Mouse (Mus musculus): Measurements from ENCODE around the gene Osbpl2. TPM values are rescaled to one million over a fixed set of nuclear protein-coding genes. Genes with fewer than 3 reads are reported as not detected.

Gene Osbpl2
- polyA plus RNA-seq (2015; fragmentation: Nextera tagmentation; extraction: Ambion mirVana) = 30.3 and 32.1 TPM in 2 replicates

GRCm38 (mm10) chr2:180118661-180119438 lies at the start of gene Osbpl2:
Gene Osbpl2, plus strand, starts transcription at chr2:180119306.
- Histone ChIP-seq H3K4me2 (peak within 1 kb of the TSS; percentile 94), H3K9me3 (replicated peaks) (no peaks in the 10 kb centered on the region), H3K4me3 (replicated peaks) (peak within 1 kb of the TSS; percentile 97), H3K27me3 (peaks cover 9% of the 10 kb centered on the region; the same call in 1 of the 2 replicates), H3K4me1 (peaks cover 50% of the 10 kb centered on the region), H3K9ac (peak within 1 kb of the TSS; percentile 85), H3K27ac (peak within 1 kb of the TSS; percentile 75), H3K36me3 (peaks cover 11% of the 10 kb centered on the region)
- peak; percentile 99 for ATAC-seq (replicated peaks; ENCODE audit: low FRiP score)
- WGBS = under 1% methylated on average over 55 of the region's 55 CpGs

GRCm38 (mm10) chr2:180069770-180070480 lies 49.2 kb upstream of the Osbpl2 start:
- no peaks in the 10 kb centered on the region for H3K9me3 ChIP-seq (replicated peaks)
- H3K27me3 ChIP-seq = no peaks in the 10 kb centered on the region
- peak overlapping the region; percentile 64 for H3K9ac ChIP-seq
- peak overlapping the region; percentile 84 for H3K4me3 ChIP-seq (replicated peaks)
- ATAC-seq (replicated peaks; ENCODE audit: low FRiP score) = no peak; the same call in 1 of the 2 replicates
- peaks cover 11% of the 10 kb centered on the region for H3K4me1 ChIP-seq
- peak overlapping the region; percentile 83 for H3K27ac ChIP-seq
- H3K36me3 ChIP-seq = peaks cover 29% of the 10 kb centered on the region
- H3K4me2 ChIP-seq = peak overlapping the region; percentile 77
- WGBS = 32% methylated on average over 20 of the region's 20 CpGs

- Histone ChIP-seq H3K27me3 (no peaks in the 10 kb centered on the region), H3K9ac (peak within 1 kb of the TSS; percentile 64), H3K4me1 (peaks cover 11% of the 10 kb centered on the region), H3K27ac (peak within 1 kb of the TSS; percentile 83), H3K9me3 (replicated peaks) (no peaks in the 10 kb centered on the region), H3K4me3 (replicated peaks) (peak within 1 kb of the TSS; percentile 84), H3K36me3 (peaks cover 24% of the 10 kb centered on the region), H3K4me2 (peak within 1 kb of the TSS; percentile 77)
- ATAC-seq (replicated peaks; ENCODE audit: low FRiP score) = peak; percentile 97
- WGBS = 5% methylated on average over 58 of the region's 58 CpGs
Measured at GRCm38 (mm10) chr2:180070481-180071453, 48.3 kb upstream of the Osbpl2 start, which contains the start of gene Mtg2. Gene Mtg2, plus strand, starts transcription at chr2:180070588.

GRCm38 (mm10) chr2:180071671-180072070 lies 47.4 kb upstream of the Osbpl2 start:
- WGBS = 82% methylated on average over 2 of the region's 2 CpGs
- H3K9ac ChIP-seq = no peak overlapping the region
- no peak overlapping the region for H3K4me3 ChIP-seq (replicated peaks)
- H3K4me2 ChIP-seq = no peak overlapping the region
- H3K27me3 ChIP-seq = no peaks in the 10 kb centered on the region
- ATAC-seq (replicated peaks; ENCODE audit: low FRiP score) = no peak
- no peak overlapping the region for H3K27ac ChIP-seq
- H3K4me1 ChIP-seq = peaks cover 11% of the 10 kb centered on the region
- no peaks in the 10 kb centered on the region for H3K9me3 ChIP-seq (replicated peaks)
- H3K36me3 ChIP-seq = peaks cover 28% of the 10 kb centered on the region

GRCm38 (mm10) chr2:180072886-180073285 lies 46.2 kb upstream of the Osbpl2 start:
- WGBS = 95% methylated on average over 7 of the region's 7 CpGs
- no peak for ATAC-seq (replicated peaks; ENCODE audit: low FRiP score)
- H3K4me2 ChIP-seq = no peak overlapping the region

GRCm38 (mm10) chr2:180077622-180078021 lies 41.5 kb upstream of the Osbpl2 start:
- 76% methylated on average over 3 of the region's 3 CpGs for WGBS
- ATAC-seq (replicated peaks; ENCODE audit: low FRiP score) = no peak
- Histone ChIP-seq H3K4me2 (no peak overlapping the region), H3K27me3 (no peaks in the 10 kb centered on the region), H3K4me1 (no peaks in the 10 kb centered on the region), H3K9ac (no peak overlapping the region), H3K27ac (no peak overlapping the region), H3K4me3 (replicated peaks) (no peak overlapping the region), H3K9me3 (replicated peaks) (no peaks in the 10 kb centered on the region), H3K36me3 (peaks cover 42% of the 10 kb centered on the region)

More at GRCm38 (mm10) chr2:180072886-180073285, 46.2 kb upstream of the Osbpl2 start:
- H3K27ac ChIP-seq = no peak overlapping the region
- H3K4me1 ChIP-seq = peaks cover 11% of the 10 kb centered on the region
- peaks cover 27% of the 10 kb centered on the region for H3K36me3 ChIP-seq
- no peaks in the 10 kb centered on the region for H3K9me3 ChIP-seq (replicated peaks)
- no peaks in the 10 kb centered on the region for H3K27me3 ChIP-seq
- no peak overlapping the region for H3K4me3 ChIP-seq (replicated peaks)
- no peak overlapping the region for H3K9ac ChIP-seq

GRCm38 (mm10) chr2:180080680-180081079 lies 38.4 kb upstream of the Osbpl2 start:
- no peak overlapping the region for H3K27ac ChIP-seq
- H3K36me3 ChIP-seq = peaks cover 51% of the 10 kb centered on the region
- H3K27me3 ChIP-seq = no peaks in the 10 kb centered on the region
- no peaks in the 10 kb centered on the region for H3K9me3 ChIP-seq (replicated peaks)
- no peak overlapping the region for H3K4me2 ChIP-seq
- H3K9ac ChIP-seq = no peak overlapping the region
- WGBS = 82% methylated on average over 8 of the region's 8 CpGs
- H3K4me3 ChIP-seq (replicated peaks) = no peak overlapping the region
- ATAC-seq (replicated peaks; ENCODE audit: low FRiP score) = no peak
- peaks cover 16% of the 10 kb centered on the region for H3K4me1 ChIP-seq

- no peaks in the 10 kb centered on the region for H3K27me3 ChIP-seq
- ATAC-seq (replicated peaks; ENCODE audit: low FRiP score) = no peak
- no peak overlapping the region for H3K9ac ChIP-seq
- H3K4me2 ChIP-seq = no peak overlapping the region
- no peak overlapping the region for H3K27ac ChIP-seq
- no peak overlapping the region for H3K4me3 ChIP-seq (replicated peaks)
- WGBS = 74% methylated on average over 10 of the region's 10 CpGs
- H3K36me3 ChIP-seq = peaks cover 42% of the 10 kb centered on the region
- no peaks in the 10 kb centered on the region for H3K9me3 ChIP-seq (replicated peaks)
- peaks cover 27% of the 10 kb centered on the region for H3K4me1 ChIP-seq
Measured at GRCm38 (mm10) chr2:180083063-180083462, 36.0 kb upstream of the Osbpl2 start.

GRCm38 (mm10) chr2:180084565-180084964 lies 34.5 kb upstream of the Osbpl2 start:
- no peak overlapping the region for H3K4me2 ChIP-seq
- H3K27ac ChIP-seq = no peak overlapping the region
- peaks cover 32% of the 10 kb centered on the region for H3K36me3 ChIP-seq
- H3K27me3 ChIP-seq = no peaks in the 10 kb centered on the region
- H3K4me3 ChIP-seq (replicated peaks) = no peak overlapping the region
- no peak overlapping the region for H3K9ac ChIP-seq
- no peaks in the 10 kb centered on the region for H3K9me3 ChIP-seq (replicated peaks)
- 21% methylated on average over 3 of the region's 3 CpGs for WGBS
- peaks cover 27% of the 10 kb centered on the region for H3K4me1 ChIP-seq
- ATAC-seq (replicated peaks; ENCODE audit: low FRiP score) = no peak

- Histone ChIP-seq H3K9ac (no peak overlapping the region), H3K4me3 (replicated peaks) (no peak overlapping the region), H3K27me3 (no peaks in the 10 kb centered on the region), H3K9me3 (replicated peaks) (no peaks in the 10 kb centered on the region), H3K4me1 (peaks cover 36% of the 10 kb centered on the region), H3K36me3 (peaks cover 32% of the 10 kb centered on the region), H3K4me2 (no peak overlapping the region), H3K27ac (no peak overlapping the region)
- 53% methylated on average over 16 of the region's 16 CpGs for WGBS
- ATAC-seq (replicated peaks; ENCODE audit: low FRiP score) = 0 out of 2 replicates have a peak, but pooled peaks have one; percentile 37
Measured at GRCm38 (mm10) chr2:180085926-180086636, 33.0 kb upstream of the Osbpl2 start.

GRCm38 (mm10) chr2:180086637-180087027 lies 32.5 kb upstream of the Osbpl2 start:
- ATAC-seq (replicated peaks; ENCODE audit: low FRiP score) = no peak
- 81% methylated on average over 5 of the region's 5 CpGs for WGBS
- Histone ChIP-seq H3K27me3 (no peaks in the 10 kb centered on the region), H3K9ac (no peak overlapping the region), H3K27ac (no peak overlapping the region), H3K4me1 (peaks cover 36% of the 10 kb centered on the region), H3K4me3 (replicated peaks) (no peak overlapping the region), H3K9me3 (replicated peaks) (no peaks in the 10 kb centered on the region), H3K4me2 (no peak overlapping the region), H3K36me3 (peaks cover 32% of the 10 kb centered on the region)
